Mouse (Mus musculus) ES-E14 (cell line): ENCODE measurements around the gene Zfhx3. TPM values are rescaled to one million over a fixed set of nuclear protein-coding genes. Genes with fewer than 3 reads are reported as not detected.

Experiments
- DNase-seq: peaks from one replicate; pipeline ENCODE4 v3.0.0-alpha.2; 2013; ENCODE audit warnings: low read depth, low spot score
- H3K27ac ChIP-seq: 2 replicates; pipeline ENCODE4 v1.5.1; 2012; ENCODE audit warnings: low read depth, mild to moderate bottlenecking, low read length, moderate library complexity, mixed read lengths; ENCODE audit not compliant: poor library complexity, insufficient read depth, severe bottlenecking
- H3K36me3 ChIP-seq: 2 replicates; pipeline ENCODE4 v1.6.1; 2012; ENCODE audit warnings: mild to moderate bottlenecking, low read length, moderate library complexity, mixed read lengths; ENCODE audit not compliant: control insufficient read depth, poor library complexity, insufficient read depth, severe bottlenecking
- H3K4me1 ChIP-seq, 2 experiments: fragments of 150-350 bp in 1 of 2; sonication (generic) in 1 of 2; 2 replicates each; pipeline ENCODE4 v1.6.1; 2012; ENCODE audit warnings: low read length in 2 of 2, mild to moderate bottlenecking in 1 of 2, mixed read lengths in 1 of 2; ENCODE audit not compliant: control insufficient read depth in 2 of 2, insufficient read depth in 2 of 2, poor library complexity in 1 of 2
- H3K4me3 ChIP-seq, 2 experiments: fragments of 150-350 bp in 1 of 2; sonication (generic) in 1 of 2; 2 replicates each; pipeline ENCODE4 v1.5.1; 2012; ENCODE audit warnings: low read length in 2 of 2, low read depth in 1 of 2, mild to moderate bottlenecking in 1 of 2, mixed read lengths in 1 of 2; ENCODE audit not compliant: insufficient read depth in 1 of 2, poor library complexity in 1 of 2, severe bottlenecking in 1 of 2
- H3K9ac ChIP-seq: 2 replicates; pipeline ENCODE4 v1.6.1; 2012; ENCODE audit warnings: low read depth, mild to moderate bottlenecking, low read length, mixed read lengths; ENCODE audit not compliant: poor library complexity, insufficient read depth, severe bottlenecking
- H3K9me3 ChIP-seq: fragments of 150-350 bp; sonication (generic); 2 replicates; pipeline ENCODE4 v1.6.1; 2012; ENCODE audit warnings: low read depth, mild to moderate bottlenecking, low read length; ENCODE audit not compliant: control insufficient read depth, insufficient read depth
- CHD2 ChIP-seq: IDR thresholded peaks from 2 replicates; pipeline ENCODE4 v1.6.1; 2014; ENCODE audit warnings: mild to moderate bottlenecking, low read depth, low read length, inconsistent platforms
- HCFC1 ChIP-seq: IDR thresholded peaks from 2 replicates; pipeline ENCODE4 v1.6.1; 2012; ENCODE audit warnings: low read length, inconsistent platforms, borderline replicate concordance; ENCODE audit not compliant: insufficient read depth
- MAFK ChIP-seq: IDR thresholded peaks from 2 replicates; pipeline ENCODE4 v1.6.1; 2014; ENCODE audit warnings: mild to moderate bottlenecking, low read depth, low read length, inconsistent platforms; ENCODE audit not compliant: insufficient read depth
- ZC3H11A ChIP-seq: IDR thresholded peaks from 2 replicates; pipeline ENCODE4 v1.6.1; 2012; ENCODE audit warnings: low read depth, mild to moderate bottlenecking, inconsistent platforms, low read length, borderline replicate concordance
- ZNF384 ChIP-seq: IDR thresholded peaks from 2 replicates; pipeline ENCODE4 v1.6.1; 2012; ENCODE audit warnings: low read depth, low read length, inconsistent platforms
- in situ Hi-C, 2 experiments: fragments of 600-800 bp; cut with MboI; formaldehyde crosslinking; loops; one replicate each; pipeline ENCODE4 v1.15.1; 2025; ENCODE audit warnings: low sequenced_read_pairs in 2 of 2, inconsistent platforms in 1 of 2; ENCODE audit not compliant: unreplicated experiment in 2 of 2
- total RNA-seq: library from RNA; depleted of rRNA; stranded (reverse); fragments of 300-350 nt; gene quantifications from 2 replicates; pipeline ENCODE4 v1.2.3, GENCODE M21; 2012

Zfhx3 gene
- total RNA-seq, 1 experiment, result 8.8 TPM

- H3K36me3 ChIP-seq, result no peaks in the 10 kb centered on the region
- TF ChIP-seq ZC3H11A, result no peak
- TF ChIP-seq HCFC1, result no peak
- TF ChIP-seq MAFK, result no peak
- TF ChIP-seq ZNF384, result no peak
- TF ChIP-seq CHD2, result no peak
- in situ Hi-C loops, result no loop called here
- DNase-seq, result no peak
- H3K9me3 ChIP-seq, result no peaks in the 10 kb centered on the region
- 0 out of 4 replicates have a peak, but pooled peaks cover 0 to 1% of the 10 kb centered on the region in 2 experiments for H3K4me1 ChIP-seq
- H3K27ac ChIP-seq, result no peak overlapping the region
- no peak overlapping the region for H3K4me3 ChIP-seq
- H3K9ac ChIP-seq, result no peak overlapping the region
Observed at GRCm38 (mm10) chr8:108148599-108149249, 206.3 kb downstream of the Zfhx3 start.

GRCm38 (mm10) chr8:108170804-108171203, 228.4 kb downstream of the Zfhx3 start:
- Histone ChIP-seq H3K27ac (no peak overlapping the region), H3K9ac (no peak overlapping the region), H3K9me3 (no peaks in the 10 kb centered on the region), H3K4me3 (no peak overlapping the region), H3K36me3 (no peaks in the 10 kb centered on the region), H3K4me1 (no peaks in the 10 kb centered on the region)
- no peak for TF ChIP-seq ZNF384
- TF ChIP-seq HCFC1, result no peak
- in situ Hi-C loops, result no loop called here
- DNase-seq, result no peak

DNA sequence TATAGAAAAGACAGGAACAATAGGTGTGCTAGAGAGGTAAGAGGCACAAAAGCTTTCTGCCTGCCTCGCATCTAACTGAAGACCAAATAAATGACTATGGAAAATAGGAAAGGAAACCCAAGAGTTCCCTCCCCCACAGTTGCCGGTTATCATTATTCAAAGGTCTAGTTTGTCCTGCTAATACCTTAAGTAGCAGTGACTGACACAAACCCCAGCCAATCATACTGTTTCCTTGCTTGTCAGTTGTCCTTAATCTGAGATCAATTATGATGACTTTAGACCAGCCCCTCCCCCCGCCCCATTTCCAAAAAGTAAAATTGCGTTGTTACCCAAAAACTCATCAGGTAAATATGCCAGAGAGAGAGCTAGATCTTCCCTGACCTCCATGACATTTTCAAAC, 240.9 kb downstream of the Zfhx3 start:
- Histone ChIP-seq H3K4me1 (no peaks in the 10 kb centered on the region), H3K4me3 (no peak overlapping the region), H3K9ac (no peak overlapping the region), H3K36me3 (no peaks in the 10 kb centered on the region), H3K27ac (no peak overlapping the region), H3K9me3 (no peaks in the 10 kb centered on the region)
- DNase-seq, result no peak
- in situ Hi-C loops, result no loop called here
- TF ChIP-seq ZC3H11A (no peak), HCFC1 (no peak), CHD2 (no peak), ZNF384 (no peak), MAFK (no peak)

DNA sequence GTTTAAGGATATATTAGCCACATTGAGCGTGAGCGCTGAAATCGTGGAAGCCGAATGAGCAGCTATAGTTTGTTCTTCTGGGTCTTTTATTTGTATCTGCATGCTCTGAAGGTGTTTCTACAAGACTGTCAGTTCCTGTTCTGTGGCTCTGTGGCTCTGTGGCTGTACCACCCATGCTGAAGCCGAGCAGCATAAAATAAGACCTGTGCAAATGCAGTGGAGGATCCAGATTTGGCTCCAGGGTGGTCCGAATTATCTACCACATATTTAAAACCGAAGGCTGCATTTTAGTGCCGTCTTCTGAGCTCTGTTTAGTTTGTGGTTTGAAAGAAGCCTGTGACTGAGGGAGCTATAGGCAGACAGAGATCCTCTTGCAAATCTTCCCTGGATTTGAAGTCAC, 241.5 kb downstream of the Zfhx3 start:
- no peaks in the 10 kb centered on the region for H3K4me1 ChIP-seq
- TF ChIP-seq ZNF384 (no peak), ZC3H11A (no peak)
- H3K36me3 ChIP-seq, result no peaks in the 10 kb centered on the region
- no peak for DNase-seq
- H3K4me3 ChIP-seq, result no peak overlapping the region
- no peaks in the 10 kb centered on the region for H3K9me3 ChIP-seq
- in situ Hi-C loops, result no loop called here
- H3K27ac ChIP-seq, result no peak overlapping the region
- H3K9ac ChIP-seq, result no peak overlapping the region

- DNase-seq, result no peak
- Histone ChIP-seq H3K9me3 (no peaks in the 10 kb centered on the region), H3K4me3 (no peak overlapping the region), H3K27ac (no peak overlapping the region), H3K36me3 (no peaks in the 10 kb centered on the region), H3K4me1 (no peaks in the 10 kb centered on the region), H3K9ac (no peak overlapping the region)
- in situ Hi-C loops, result no loop called here
- no peak for TF ChIP-seq MAFK
- no peak for TF ChIP-seq ZNF384
- TF ChIP-seq CHD2, result no peak
- TF ChIP-seq HCFC1, result no peak
- TF ChIP-seq ZC3H11A, result no peak
Observed at GRCm38 (mm10) chr8:108186289-108186688, 243.8 kb downstream of the Zfhx3 start.
